Mouse (Mus musculus) kidney, postnatal 0 days (tissue): ENCODE measurements around the gene Gm28230. TPM values are rescaled to one million over a fixed set of nuclear protein-coding genes. Genes with fewer than 3 reads are reported as not detected.
A peak's percentile ranks its signal among the peaks of the same experiment; 100 is the strongest.

Experiments
- ATAC-seq: fragments of 200-750 bp; cut with Nextera tagmentation; replicated peaks from 2 replicates; pipeline ENCODE4 v1.8.0; 2017; ENCODE audit warnings: low read depth, moderate number of reproducible peaks, moderate TSS enrichment, moderate library complexity; ENCODE audit not compliant: low FRiP score
- DNase-seq: peaks from one replicate; pipeline ENCODE4 v3.0.0-alpha.2; 2016; ENCODE audit warnings: low spot score
- H3K27ac ChIP-seq: fragments of 300-500 bp; sonication (generic); 2 replicates; pipeline ENCODE4 v1.5.1; 2014; ENCODE audit warnings: mild to moderate bottlenecking
- H3K27me3 ChIP-seq: fragments of 300-500 bp; sonication (generic); 2 replicates; pipeline ENCODE4 v1.6.1; 2014; ENCODE audit warnings: low read length, mixed read lengths; ENCODE audit not compliant: insufficient read depth
- H3K36me3 ChIP-seq: fragments of 300-500 bp; sonication (generic); 2 replicates; pipeline ENCODE4 v1.6.1; 2014; ENCODE audit warnings: low read length, mixed read lengths; ENCODE audit not compliant: insufficient read depth
- H3K4me1 ChIP-seq: fragments of 300-500 bp; sonication (generic); replicated peaks from 2 replicates; pipeline ENCODE4 v1.6.1; 2014; ENCODE audit warnings: antibody characterized with exemption, low read length, mixed read lengths; ENCODE audit not compliant: insufficient read depth
- H3K4me2 ChIP-seq: fragments of 300-500 bp; sonication (generic); 2 replicates; pipeline ENCODE4 v1.6.1; 2014; ENCODE audit warnings: mild to moderate bottlenecking, low read length, moderate library complexity, mixed read lengths
- H3K4me3 ChIP-seq: fragments of 300-500 bp; sonication (generic); replicated peaks from 2 replicates; pipeline ENCODE4 v1.5.1; 2014; ENCODE audit warnings: low read depth, low read length
- H3K9ac ChIP-seq: fragments of 300-500 bp; sonication (generic); 2 replicates; pipeline ENCODE4 v1.6.1; 2014; ENCODE audit warnings: low read depth, low read length
- H3K9me3 ChIP-seq: fragments of 300-500 bp; sonication (generic); replicated peaks from 2 replicates; pipeline ENCODE4 v1.6.1; 2016; ENCODE audit warnings: low read length, inconsistent platforms, mixed read lengths
- CTCF ChIP-seq: IDR thresholded peaks from 2 replicates; pipeline ENCODE4 v1.5.1; 2016; ENCODE audit warnings: antibody characterized with exemption, low read depth, mild to moderate bottlenecking, moderate library complexity
- WGBS: fragments of 180-500 bp; shearing (Covaris S2); extraction: QIAGEN DNeasy Blood & Tissue Kit; methylation state at CpG from one replicate; pipeline ENCODE4 v1.1.7; 2014; 5-methylcytosine and 5-hydroxymethylcytosine counted together
- polyA plus RNA-seq: library from polyadenylated mRNA; unstranded; fragments of >200 nt; fragmentation: Nextera tagmentation; extraction: Ambion mirVana; gene quantifications from 2 replicates; pipeline ENCODE4 v1.2.1, GENCODE M21; 2015

Gene Gm28230
- polyA plus RNA-seq, 1 experiment from 2014 or later, result 1.3 TPM

DNA sequence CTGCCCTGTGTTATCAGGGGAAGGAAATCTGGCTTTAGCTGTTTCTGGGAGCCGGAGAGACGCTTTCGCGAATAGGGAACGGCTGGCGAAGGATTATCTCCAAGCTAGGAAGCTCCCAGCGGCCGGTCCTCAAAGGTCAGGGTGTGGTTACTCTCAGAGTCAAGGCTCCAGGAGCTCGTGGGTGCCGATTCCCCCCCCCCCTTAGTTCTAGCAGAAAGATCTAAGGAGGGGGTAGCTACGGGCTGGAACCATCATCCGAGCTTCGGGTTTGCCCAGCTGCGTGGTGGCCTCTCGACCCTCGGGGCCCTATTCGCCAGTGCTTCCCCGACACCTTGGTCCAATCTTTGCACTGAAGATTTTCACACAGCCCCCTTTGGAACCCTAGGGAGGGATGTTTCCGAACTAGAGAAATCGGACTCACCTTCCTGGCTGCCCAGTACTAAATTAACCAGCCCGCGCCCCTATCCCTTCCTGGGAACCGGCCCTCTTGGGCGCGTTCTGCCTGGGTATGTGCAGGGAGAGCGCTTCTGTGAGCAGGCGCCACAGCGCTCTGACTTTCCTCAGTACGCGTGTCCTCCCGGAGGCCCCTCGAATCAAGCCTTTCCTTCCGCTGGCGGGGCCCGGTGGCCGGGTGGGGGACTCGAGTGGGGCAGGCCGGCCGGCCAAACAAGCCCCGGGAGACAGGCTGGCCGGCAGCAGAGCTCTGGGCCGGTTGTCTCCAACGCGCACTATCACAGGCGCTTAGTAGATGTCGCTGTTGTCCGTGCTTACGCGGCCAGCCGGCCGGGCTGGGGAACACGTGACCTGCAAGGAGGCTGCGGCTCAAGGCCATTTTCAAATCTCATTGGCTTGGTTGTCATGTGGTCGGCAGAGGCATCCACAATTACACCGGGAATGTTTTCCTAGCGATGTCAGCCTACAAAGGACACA lies 35.2 kb upstream of the Gm28230 start, which contains the start of gene Hoxd10:
Hoxd10 (plus strand) TSS at position 903 of the 930 bp plus-strand sequence.
- TF ChIP-seq CTCF, result peak; percentile 63
- no peaks in the 10 kb centered on the region for H3K9me3 ChIP-seq
- 0 out of 2 replicates have a peak, but pooled peaks cover 10% of the 10 kb centered on the region for H3K36me3 ChIP-seq
- peak; percentile 97 for DNase-seq
- H3K27me3 ChIP-seq, result no peaks in the 10 kb centered on the region
- peak within 1 kb of the TSS; percentile 100 for H3K9ac ChIP-seq
- peak; percentile 80 for ATAC-seq
- peak within 1 kb of the TSS; percentile 97 for H3K27ac ChIP-seq
- peaks cover 11% of the 10 kb centered on the region for H3K4me1 ChIP-seq
- peak within 1 kb of the TSS; percentile 82 for H3K4me3 ChIP-seq
- H3K4me2 ChIP-seq, result peak within 1 kb of the TSS; percentile 90
- WGBS, result 2% methylated on average over 56 of the region's 56 CpGs

DNA sequence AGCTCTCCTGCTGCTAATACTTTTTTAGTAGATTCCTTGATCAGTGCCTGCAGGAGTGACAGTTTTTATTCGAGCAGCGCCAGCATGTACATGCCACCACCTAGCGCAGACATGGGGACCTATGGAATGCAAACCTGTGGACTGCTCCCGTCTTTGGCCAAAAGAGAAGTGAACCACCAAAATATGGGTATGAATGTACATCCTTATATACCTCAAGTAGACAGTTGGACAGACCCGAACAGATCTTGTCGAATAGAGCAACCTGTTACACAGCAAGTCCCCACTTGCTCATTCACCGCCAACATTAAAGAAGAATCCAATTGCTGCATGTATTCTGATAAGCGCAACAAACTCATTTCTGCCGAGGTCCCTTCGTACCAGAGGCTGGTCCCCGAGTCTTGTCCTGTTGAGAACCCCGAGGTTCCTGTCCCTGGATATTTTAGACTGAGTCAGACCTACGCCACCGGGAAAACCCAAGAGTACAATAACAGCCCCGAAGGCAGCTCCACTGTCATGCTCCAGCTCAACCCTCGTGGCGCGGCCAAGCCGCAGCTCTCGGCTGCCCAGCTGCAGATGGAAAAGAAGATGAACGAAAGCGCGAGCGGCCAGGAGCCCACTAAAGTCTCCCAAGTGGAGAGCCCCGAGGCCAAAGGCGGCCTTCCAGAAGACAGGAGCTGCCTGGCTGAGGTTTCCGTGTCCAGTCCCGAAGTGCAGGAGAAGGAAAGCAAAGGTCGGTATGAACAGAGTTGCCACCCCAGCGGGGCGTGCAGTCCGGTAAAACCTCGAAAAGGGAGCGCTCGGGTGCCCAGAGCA lies 34.3 kb upstream of the Gm28230 start:
- Histone ChIP-seq H3K4me3 (peak overlapping the region; percentile 82), H3K4me1 (peaks cover 11% of the 10 kb centered on the region), H3K9me3 (no peaks in the 10 kb centered on the region), H3K27ac (peak overlapping the region; percentile 97), H3K36me3 (0 out of 2 replicates have a peak, but pooled peaks cover 7% of the 10 kb centered on the region), H3K4me2 (peak overlapping the region; percentile 90), H3K27me3 (no peaks in the 10 kb centered on the region), H3K9ac (peak overlapping the region; percentile 100)
- ATAC-seq, result peak; percentile 31; the same call in 1 of the 2 replicates
- DNase-seq, result no peak
- TF ChIP-seq CTCF, result no peak
- WGBS, result 6% methylated on average over 35 of the region's 35 CpGs

DNA sequence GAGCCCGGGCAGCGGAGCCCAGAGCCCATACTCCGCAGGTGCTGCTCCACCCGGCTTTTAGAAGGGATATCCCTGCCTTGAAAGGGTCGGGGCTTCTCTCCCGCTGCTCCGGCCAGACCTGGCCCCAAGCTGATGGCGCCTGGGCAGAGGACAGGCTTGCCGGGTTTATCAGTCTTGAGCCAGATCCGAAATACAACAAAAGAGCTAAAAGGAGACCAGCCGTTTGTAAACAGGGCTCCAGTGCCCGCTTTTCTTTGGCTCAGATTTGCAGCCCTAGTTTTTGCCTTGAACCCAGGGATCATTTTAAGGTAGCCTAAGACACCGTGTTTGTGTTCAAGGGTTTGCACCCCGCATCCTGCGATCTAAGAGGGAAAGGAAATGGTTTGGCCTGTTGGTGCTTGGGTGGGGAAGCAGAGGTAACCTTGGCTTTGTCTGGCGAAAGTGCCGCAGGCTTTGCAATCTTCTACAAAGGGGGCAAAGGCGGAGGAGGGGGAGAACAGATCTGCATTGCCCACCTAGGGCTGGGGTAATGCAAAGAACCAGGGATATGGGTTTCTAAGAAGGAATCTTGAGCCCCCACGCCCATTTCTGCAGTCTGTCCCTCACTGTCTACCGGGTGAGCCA lies 33.6 kb upstream of the Gm28230 start:
- H3K4me3 ChIP-seq, result peak overlapping the region; percentile 82
- no peak for TF ChIP-seq CTCF
- H3K9ac ChIP-seq, result peak overlapping the region; percentile 100
- peak overlapping the region; percentile 97 for H3K27ac ChIP-seq
- H3K27me3 ChIP-seq, result no peaks in the 10 kb centered on the region
- H3K9me3 ChIP-seq, result no peaks in the 10 kb centered on the region
- 0 out of 2 replicates have a peak, but pooled peaks cover 5% of the 10 kb centered on the region for H3K36me3 ChIP-seq
- ATAC-seq (no peak), DNase-seq (no peak)
- peak overlapping the region; percentile 90 for H3K4me2 ChIP-seq
- H3K4me1 ChIP-seq, result peaks cover 11% of the 10 kb centered on the region
- WGBS, result 12% methylated on average over 20 of the region's 20 CpGs

DNA sequence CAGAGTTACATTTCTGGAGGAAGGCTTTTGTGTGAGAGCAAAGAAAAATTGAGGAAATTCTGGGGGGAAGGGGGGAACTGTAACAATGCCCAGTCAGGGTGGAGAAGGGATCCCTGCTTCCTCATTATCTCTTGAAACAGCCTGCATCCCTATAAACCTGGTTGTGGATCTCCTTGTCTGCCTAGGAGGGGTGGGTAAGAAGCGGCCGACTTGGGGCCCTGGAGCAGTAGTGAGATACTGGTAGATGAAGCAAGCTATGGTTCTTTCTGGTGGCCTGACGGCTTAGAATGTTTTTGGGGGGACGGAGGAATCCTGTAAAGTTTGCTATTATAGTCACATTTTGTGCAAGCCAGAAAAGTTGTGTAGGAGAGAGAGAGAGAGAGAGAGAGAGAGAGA lies 33.1 kb upstream of the Gm28230 start:
- ATAC-seq, result no peak
- 27% methylated on average over 4 of the region's 4 CpGs for WGBS
- peak overlapping the region; percentile 82 for H3K4me3 ChIP-seq
- H3K27ac ChIP-seq, result peak overlapping the region; percentile 97
- H3K9me3 ChIP-seq, result no peaks in the 10 kb centered on the region
- H3K4me2 ChIP-seq, result peak overlapping the region; percentile 90
- no peak for TF ChIP-seq CTCF
- no peak for DNase-seq
- 0 out of 2 replicates have a peak, but pooled peaks cover 5% of the 10 kb centered on the region for H3K36me3 ChIP-seq
- H3K9ac ChIP-seq, result peak overlapping the region; percentile 100
- H3K27me3 ChIP-seq, result no peaks in the 10 kb centered on the region
- peaks cover 11% of the 10 kb centered on the region for H3K4me1 ChIP-seq

DNA sequence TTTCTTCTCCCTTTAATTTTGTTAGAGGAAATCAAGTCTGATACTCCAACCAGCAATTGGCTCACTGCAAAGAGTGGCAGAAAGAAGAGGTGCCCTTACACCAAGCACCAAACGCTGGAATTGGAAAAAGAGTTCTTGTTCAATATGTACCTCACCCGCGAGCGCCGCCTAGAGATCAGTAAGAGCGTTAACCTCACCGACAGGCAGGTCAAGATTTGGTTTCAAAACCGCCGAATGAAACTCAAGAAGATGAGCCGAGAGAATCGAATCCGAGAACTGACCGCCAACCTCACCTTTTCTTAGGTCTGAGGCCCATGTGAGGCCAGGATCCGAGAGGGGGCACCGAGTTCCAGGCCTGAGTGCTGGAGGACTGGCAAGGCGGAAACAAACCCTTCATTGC lies 32.5 kb upstream of the Gm28230 start:
- TF ChIP-seq CTCF, result peak; percentile 67
- DNase-seq (peak; percentile 95), ATAC-seq (no peak)
- peak overlapping the region; percentile 82 for H3K4me3 ChIP-seq
- 0 out of 2 replicates have a peak, but pooled peaks cover 5% of the 10 kb centered on the region for H3K36me3 ChIP-seq
- H3K4me1 ChIP-seq, result peaks cover 11% of the 10 kb centered on the region
- H3K4me2 ChIP-seq, result peak overlapping the region; percentile 90
- H3K27ac ChIP-seq, result 0 out of 2 replicates have a peak overlapping the region, but pooled peaks have one; percentile 97
- no peaks in the 10 kb centered on the region for H3K9me3 ChIP-seq
- H3K27me3 ChIP-seq, result no peaks in the 10 kb centered on the region
- peak overlapping the region; percentile 100 for H3K9ac ChIP-seq
- 9% methylated on average over 16 of the region's 16 CpGs for WGBS
